Mouse (Mus musculus) hematopoietic stem cell, adult 5-6 weeks (primary cell): ENCODE measurements around the gene Olfr1537. TPM values are rescaled to one million over a fixed set of nuclear protein-coding genes. Genes with fewer than 3 reads are reported as not detected.

ENCODE experiments used
- ATAC-seq, 2 experiments: fragments of 125-278 bp in 1 of 2; replicated peaks in 1 of 2; 2 replicates each; pipeline ENCODE4 v1.8.0; 2016 to 2017; ENCODE audit warnings: inconsistent platforms in 2 of 2, mild to moderate bottlenecking in 2 of 2, moderate number of reproducible peaks in 2 of 2, low read depth in 1 of 2, moderate TSS enrichment in 1 of 2; ENCODE audit not compliant: low FRiP score in 2 of 2, poor library complexity in 2 of 2, severe bottlenecking in 2 of 2, insufficient read depth in 1 of 2, low TSS enrichment in 1 of 2
- total RNA-seq: library from RNA; stranded (forward); fragments of 172-1452, 232-1000 nt; gene quantifications from 2 replicates; pipeline ENCODE4 v1.2.3, GENCODE M21; 2017

The Olfr1537 gene
- total RNA-seq = not detected in 2 replicates

GRCm38 (mm10) chr9:39249894-39250293 is at the start of gene Olfr1537:
Gene Olfr1537 (minus strand): TSS chr9:39249994.
- no peak for ATAC-seq

GRCm38 (mm10) chr9:39287136-39287535 is 37.3 kb upstream of the Olfr1537 start:
- ATAC-seq = no peak

DNA sequence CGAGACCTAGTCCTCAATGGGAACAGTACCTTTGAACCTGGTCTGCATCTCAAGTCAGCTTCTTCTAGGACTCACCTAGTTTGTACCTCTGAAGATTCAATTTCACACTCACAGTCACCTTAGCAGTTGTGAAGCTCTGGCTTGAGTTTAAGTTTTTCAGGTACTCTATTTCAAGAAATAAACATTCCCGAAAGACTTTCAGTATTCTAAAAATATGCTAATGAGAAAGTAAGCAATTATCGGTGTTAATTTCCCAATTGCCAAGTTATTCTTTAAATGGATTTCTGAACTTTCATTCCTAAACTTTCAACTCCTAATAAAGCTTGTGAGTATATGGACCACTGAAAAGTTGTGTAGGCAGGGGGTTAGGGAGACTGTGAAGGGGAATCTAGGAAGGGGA is 26.9 kb upstream of the Olfr1537 start, which contains the start of gene Olfr945:
TSS of gene Olfr945 (minus strand) at position 101 of the 400 bp plus-strand sequence.
- no peak for ATAC-seq

GRCm38 (mm10) chr9:39201620-39202019 is 48.2 kb downstream of the Olfr1537 start, which contains the start of gene Olfr944:
Gene Olfr944 (plus strand): TSS chr9:39201920.
- ATAC-seq = no peak

Other genes starting within 250 kb of the Olfr1537 start
- gene Olfr146, start 226.6 kb downstream of the Olfr1537 start, total RNA-seq = not detected in 2 replicates
- not detected in 2 replicates for gene Olfr937, start 185.0 kb downstream of the Olfr1537 start, total RNA-seq
- not detected in 2 replicates for gene Olfr938, start 171.1 kb downstream of the Olfr1537 start, total RNA-seq
- not detected in 2 replicates for gene Olfr27, start 121.9 kb downstream of the Olfr1537 start, total RNA-seq
- gene Olfr943, start 83.7 kb downstream of the Olfr1537 start, total RNA-seq = not detected in 2 replicates
- gene Olfr944, start 48.1 kb downstream of the Olfr1537 start, total RNA-seq = not detected in 2 replicates
- gene Olfr945, start 26.8 kb upstream of the Olfr1537 start, total RNA-seq = not detected in 2 replicates
- gene Olfr948, start 76.1 kb upstream of the Olfr1537 start, total RNA-seq = not detected in 2 replicates
- not detected in 2 replicates for gene Olfr951, start 137.4 kb upstream of the Olfr1537 start, total RNA-seq
- gene Olfr952, start 177.2 kb upstream of the Olfr1537 start, total RNA-seq = not detected in 2 replicates
- gene Olfr954, start 206.7 kb upstream of the Olfr1537 start, total RNA-seq = not detected in 2 replicates
- not detected in 2 replicates for gene Olfr955, start 221.9 kb upstream of the Olfr1537 start, total RNA-seq
- not detected in 2 replicates for gene Olfr44, start 244.0 kb upstream of the Olfr1537 start, total RNA-seq